Mouse (Mus musculus) A20 (cell line): ENCODE measurements around the gene Mpv17.

Experiments
- DNase-seq: peaks from one replicate; pipeline ENCODE4 v3.0.0-alpha.2; 2011; ENCODE audit warnings: low read depth, low spot score

Mpv17 gene

DNA sequence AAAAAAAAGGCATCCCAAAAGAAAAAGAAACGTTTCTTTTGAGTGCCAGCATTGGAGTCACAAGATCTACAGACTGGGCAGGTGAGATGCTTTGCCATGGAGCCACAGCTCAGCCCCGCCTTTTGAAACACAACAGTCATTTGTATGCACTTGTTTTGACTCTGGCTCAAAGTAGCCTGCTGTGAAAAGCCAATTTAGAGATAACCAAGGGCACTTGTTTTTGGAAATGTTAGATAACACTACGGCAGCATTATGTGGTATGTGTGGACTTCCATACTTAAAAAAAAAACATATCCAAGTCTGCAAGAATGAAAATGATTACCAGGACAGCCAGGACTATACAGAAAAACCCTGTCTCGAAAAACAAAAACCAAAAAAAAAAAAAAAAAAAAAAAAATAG, 29.6 kb upstream of the Mpv17 start:
- DNase-seq: no peak

DNA sequence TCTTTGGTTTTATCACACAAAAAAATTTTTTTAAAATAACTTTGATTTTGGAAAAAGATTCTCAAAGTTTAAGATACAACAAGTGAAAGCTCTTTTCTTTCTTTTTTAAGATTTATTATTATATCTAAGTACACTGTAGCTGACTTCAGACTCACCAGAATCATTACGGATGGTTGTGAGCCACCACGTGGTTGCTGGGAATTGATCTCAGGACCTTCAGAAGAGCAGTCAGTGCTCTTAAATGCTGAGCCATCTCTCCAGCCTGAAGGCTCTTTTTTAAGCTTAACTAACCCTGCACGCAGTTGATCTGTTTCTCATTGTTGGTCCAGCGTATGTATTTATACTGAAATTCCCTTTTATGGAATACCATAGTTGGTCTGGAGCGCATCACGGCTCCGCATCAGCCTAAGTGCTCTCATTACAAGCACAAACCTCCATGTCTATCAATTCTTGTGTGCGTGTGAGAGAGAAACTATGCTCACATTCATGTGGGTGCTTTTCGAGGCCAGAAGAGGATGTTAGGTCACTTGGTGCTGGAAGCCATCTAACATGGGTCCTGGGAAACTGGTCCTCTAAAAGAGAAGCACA, 27.2 kb upstream of the Mpv17 start:
- no peak for DNase-seq

DNA sequence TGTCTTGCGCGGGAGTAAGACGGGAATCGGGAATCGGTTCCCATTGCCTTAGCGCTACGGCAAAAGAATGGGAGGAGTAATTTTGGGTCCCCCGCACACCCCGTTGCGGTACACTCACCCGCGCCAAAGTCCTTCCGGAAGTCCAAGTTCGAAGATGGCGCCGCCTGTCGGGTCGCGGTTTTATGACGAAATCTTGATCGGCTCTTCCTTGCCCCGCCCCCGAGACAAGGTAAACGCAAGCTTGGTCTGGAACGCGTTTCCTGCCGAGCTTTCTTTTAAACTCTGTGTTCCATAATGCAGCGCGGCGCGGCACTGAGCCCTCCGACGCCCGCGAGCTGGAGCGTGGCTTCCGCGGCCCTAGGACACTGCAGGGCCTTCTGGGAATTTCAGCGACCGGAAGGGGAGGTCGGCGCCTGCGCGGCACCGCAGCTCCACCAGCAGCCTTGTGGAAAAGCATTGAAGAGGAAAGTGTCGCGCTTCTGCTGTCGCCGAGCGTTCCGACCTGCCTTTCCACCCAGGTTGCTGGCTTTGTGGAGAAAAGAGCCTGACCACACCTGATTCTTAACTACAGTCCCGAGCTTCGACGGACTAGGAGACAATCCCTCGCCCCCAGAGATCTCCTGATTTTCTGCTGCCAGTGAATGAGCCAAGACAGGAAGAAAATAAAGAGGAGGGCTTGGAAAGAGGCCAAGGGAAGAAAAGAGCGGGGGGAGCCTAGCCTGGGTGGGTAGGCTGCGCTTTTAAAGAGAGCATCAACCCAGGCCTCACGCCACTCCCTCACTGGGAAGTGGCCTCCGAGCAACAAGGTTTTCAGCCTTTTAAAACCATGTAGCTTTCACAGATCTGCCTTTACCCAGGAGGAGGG, 25.9 kb upstream of the Mpv17 start, which contains the start of the genes Gm29609 and Gtf3c2:
Gene Gm29609 (minus strand): TSS at position 146 of the 865 bp plus-strand sequence.
Gene Gtf3c2 (minus strand): TSS at position 379 of the 865 bp plus-strand sequence.
- peak; percentile 96 for DNase-seq

DNA sequence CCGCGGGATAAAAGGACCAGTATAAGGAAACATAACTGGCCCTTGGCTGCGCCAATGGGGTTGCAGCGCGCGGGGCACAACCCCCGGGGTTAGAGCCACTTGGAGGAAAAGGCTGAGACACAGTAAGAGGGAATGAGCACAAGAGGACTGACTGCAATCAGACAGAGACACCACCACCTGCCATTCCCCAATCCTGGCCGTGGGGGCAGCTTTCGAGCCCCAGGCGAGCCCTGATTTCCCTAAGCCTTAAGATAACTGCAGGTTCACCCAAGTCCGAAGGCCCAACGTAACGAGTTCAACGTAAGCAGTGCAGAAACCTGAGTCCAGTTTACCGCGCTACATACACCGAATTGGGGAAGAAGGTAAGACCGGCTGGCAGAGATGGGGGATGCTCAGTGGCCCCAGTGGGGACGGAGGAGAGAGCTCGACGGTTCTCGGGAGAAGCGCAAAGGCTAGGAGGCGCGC, 25.3 kb upstream of the Mpv17 start:
- DNase-seq: peak; percentile 70

DNA sequence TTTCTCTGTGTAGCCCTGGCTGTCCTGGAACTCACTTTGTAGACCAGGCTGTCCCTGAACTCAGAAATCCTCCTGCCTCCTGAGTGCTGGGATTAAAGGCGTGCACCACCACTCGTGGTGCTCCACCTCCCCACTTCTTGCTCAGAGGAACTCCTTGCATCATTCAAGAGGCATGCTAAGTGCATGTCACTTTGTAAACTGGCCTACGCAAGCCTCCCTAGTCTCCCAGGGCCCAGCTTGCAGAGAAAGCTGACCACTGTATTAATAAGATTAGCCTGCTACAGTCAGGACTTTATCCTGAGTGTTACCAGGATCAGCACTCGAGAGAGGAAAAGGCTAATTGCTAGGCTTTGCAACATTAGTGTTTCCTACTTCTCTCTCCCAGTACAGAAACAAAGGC, 14.6 kb upstream of the Mpv17 start:
- DNase-seq: no peak

DNA sequence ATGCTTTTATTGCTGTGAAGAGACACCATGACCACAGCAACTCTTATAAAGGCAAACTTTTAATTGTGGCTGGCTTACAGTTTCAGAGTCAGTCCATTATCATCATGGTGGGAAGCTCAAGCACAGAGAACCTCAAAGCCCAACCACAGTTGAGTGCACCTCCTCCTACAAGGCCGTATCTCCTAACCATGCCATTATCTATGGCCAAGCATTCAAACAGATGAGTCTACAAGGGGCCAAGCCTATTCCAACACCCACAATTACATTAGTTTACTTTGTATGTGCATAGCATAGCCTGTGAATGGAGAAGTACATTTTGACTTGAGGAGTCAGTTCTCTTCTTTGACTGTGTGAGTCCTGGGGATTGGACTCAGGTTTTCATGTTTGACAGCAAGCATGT, 10.8 kb upstream of the Mpv17 start:
- no peak for DNase-seq

DNA sequence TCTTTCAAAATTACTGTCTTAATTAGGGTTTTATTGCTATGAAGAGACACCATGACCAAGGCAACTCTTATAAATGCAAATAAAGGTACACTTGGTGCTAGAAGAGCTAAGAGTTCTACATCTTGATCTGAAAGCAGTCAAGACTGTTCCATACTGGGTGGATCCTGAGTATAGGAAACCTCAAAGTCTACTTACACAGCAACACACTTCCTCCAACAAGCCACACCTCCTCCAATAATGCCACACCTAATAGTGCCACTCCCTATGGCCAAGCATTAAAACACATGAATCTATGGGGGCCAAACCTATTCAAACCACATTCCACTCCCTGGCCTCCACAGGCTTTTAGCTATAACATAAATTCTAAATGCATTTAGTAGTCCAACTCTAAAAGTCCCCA, 8.4 kb upstream of the Mpv17 start:
- DNase-seq: no peak

DNA sequence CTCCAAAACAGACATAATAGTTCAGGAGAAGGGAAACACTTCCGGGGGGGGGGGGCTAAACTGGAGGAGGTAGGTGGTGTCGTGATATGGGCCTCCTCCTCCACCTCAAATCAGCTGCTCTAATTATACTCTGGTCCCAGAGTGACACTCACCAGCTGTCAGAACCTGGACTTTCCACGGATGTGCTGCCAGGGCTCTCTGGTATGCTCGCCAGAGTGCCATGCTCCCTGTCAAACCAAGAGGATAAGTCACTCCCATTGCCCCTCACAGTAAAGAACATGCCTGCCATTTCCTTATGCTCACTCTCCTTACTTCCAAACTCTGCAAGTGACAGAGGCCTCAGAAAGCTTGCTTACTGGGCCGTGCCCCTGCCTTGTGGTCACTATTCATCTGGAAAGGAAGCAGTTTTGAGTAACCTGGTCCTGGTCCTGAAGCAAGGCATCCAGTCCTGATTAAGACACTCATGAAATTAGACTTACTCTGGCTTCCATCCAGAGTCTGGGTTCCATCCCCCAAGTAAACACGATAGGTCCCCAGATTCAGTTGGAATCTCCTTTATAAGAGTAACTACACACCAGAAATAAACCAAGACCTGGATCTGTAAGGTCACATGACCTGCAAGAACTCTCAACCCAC, 417 bp downstream of the Mpv17 start:
- DNase-seq: no peak

DNA sequence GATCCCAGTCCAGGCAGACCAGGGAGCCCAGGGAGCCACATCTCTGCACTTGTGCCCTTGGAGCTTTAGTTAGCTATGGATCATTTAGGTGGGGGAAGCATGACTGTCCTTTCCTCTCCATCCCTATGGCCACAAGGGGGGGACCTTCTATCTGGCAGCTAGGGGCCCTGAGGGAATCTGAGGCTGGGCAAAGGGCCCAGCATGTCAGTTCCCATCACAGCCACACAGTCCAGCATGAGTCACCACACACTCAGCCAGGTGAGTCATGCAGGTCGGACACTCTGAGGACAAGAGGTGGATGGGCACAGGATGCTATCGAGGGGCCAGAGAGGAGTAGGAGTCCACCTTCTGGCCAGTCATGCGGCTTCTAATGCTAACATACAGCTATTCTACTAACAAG, 2.3 kb downstream of the Mpv17 start:
- DNase-seq: no peak

DNA sequence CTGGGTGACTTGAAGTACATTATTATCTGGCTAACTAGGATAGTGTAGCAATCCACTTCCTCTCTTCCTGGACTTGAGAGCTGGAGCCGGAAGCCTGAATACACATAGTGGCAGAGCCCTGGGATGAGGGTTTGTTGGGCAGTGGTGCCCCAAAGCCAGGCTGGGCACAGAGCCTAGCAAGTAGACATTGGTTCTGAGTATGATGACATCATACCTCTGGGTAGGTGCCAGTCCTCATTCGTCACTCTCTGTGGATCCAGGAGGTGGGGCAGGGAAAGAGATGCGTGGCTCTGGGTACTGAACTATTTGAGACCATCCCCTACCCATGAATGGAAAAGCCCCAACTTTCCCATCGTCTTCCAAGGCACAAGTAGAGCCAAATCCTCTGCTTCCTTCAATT, 4.3 kb downstream of the Mpv17 start:
- DNase-seq: no peak

DNA sequence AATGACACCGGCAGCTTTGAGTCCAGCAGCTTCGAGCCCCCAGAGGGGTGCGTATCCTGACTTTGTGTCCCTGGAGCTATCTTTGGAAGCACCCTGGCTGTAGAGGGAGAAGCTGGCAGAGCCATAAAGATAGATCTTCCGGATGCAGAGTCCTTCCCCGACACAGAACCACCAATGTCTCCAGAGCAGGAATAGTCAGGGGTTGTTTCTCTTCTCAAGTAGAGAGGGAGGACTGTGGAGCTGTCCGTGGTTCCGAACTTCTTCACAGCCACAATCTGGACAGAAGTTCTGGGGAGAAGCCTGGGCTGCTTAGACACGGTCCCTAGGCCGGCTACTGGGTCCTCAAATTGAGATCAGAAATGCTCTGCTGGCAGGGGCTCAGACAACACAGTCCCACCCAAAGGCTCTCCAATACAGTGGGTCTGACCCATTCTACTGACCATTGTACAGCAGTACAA, 15.1 kb downstream of the Mpv17 start:
- DNase-seq: no peak

DNA sequence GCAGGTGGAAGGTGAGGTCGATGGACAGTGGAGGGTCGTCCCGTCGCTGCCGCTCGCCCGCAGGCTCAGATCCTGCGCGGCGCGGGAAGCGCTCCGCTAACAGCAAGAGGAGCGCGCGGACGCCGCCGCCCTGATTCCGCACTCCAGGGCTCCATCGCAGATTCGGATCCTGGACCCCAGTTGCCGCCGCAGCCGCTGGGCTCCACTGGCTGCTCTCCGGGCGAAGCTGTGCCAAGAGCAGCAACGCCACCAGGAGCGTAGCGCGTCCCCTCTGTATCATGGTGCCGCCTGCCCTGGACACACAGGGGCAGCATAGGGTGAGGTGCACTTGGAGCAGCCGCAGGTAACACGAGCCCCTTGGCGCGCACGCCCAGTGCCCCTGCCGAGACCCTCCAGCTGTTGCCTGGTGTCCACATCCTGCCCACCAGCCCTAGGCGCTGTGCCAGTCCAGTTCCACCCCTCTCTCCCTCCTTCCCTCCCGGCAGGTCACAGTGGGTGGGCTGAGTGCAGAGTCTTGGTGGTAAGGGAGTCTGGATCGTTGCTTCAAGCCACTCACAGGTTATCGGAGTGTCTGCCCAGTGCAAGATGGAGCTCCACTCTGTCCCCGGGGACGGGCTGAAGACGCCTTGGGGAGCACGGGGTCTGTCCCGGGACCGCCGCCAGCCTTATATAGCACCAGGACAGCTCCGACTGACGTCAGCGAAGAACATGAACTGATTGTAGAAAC, 15.6 kb downstream of the Mpv17 start, which contains the start of gene Ucn:
Gene Ucn (minus strand): TSS at position 589 of the 727 bp plus-strand sequence.
- no peak for DNase-seq

DNA sequence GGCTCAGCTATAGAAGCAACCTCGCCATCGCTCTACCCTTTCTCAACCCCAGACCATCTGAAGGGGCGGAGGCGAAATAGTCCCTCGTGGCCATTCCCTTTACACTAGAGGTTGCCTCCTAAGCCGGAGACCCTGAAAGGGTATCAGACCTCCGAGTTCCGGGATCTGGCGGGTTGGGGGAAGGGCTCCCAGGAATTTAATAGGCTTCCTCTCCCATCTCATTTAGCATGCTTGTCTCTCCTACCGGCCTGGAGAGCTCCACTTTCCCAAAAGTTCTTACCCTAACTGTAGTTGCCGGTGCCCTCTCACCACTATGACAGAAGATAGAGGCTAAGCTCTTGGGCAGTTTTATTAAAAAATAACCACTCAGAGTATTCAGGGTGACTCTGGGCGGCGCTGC, 16.4 kb downstream of the Mpv17 start:
- DNase-seq: no peak

DNA sequence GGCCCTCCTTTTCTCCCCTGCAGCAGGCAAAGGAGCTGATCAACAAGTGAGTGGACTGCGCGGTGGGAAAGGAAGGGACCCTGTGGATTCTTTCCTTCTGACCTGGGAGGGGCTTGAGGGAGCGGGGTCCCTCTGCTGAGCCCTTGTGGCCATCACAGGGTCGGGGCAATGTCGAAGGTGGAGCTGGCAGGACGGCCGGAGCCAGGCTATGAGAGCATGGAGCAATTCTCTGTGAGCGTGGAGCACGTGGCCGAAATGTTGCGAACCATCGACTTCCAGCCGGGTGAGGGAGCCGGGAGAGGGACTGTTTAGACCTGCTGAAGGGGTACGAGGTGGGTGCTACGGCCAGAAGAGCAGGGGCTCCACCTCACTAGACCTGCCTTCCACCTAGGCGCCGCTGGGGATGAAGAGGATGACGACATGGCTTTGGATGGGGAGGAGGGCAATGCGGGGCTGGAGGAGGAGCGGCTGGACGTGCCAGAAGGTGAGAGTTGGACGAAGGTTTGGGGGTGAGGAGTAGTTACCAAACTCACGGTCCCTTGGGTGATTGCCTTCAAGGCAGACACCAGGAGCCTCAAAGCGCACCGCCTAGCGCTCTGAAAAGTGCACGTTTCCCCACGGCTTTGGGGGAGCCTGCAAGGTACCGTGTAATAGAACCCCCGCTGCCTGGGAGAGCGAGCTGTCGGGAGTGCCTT, 17.2 kb downstream of the Mpv17 start:
- no peak for DNase-seq

DNA sequence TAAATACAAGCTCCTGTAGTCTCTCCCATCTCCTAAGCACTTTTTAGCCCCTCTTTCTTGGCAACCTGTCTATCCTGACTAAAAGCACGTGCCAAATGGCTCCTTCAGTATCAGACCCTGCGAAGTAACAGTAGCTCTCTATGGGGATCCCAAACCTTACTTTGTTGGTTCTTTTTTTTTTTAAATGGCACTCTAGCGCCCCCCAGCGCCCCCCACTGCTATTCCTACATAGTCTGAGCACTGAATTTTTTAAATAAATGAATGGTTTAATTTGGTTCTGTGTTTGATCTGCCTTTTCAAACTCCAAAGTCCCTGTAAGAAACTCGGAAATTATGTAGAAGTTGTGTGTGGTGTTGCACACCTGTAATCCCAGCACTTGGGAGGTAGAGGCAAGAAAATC, 28.0 kb downstream of the Mpv17 start:
- DNase-seq: peak; percentile 45

DNA sequence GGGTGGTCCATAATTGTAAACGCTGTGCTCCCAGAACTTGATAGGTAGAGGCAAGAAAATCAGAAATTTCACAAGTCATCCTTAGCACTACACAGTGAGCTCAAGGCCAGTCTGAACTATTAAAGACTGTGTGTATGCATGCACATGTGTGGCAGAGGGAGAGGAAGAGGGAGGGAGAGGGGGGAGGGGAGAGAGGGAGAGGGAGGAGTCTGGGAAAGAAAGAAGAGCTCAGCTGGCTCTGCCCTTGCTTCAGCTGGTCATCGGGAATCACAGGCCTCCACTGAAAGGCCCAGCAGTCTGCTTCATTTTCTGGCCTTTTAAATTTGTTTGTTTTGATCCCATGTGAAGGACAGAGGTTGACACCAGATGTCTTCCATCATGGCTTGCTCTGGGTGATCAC, 30.6 kb downstream of the Mpv17 start:
- no peak for DNase-seq

DNA sequence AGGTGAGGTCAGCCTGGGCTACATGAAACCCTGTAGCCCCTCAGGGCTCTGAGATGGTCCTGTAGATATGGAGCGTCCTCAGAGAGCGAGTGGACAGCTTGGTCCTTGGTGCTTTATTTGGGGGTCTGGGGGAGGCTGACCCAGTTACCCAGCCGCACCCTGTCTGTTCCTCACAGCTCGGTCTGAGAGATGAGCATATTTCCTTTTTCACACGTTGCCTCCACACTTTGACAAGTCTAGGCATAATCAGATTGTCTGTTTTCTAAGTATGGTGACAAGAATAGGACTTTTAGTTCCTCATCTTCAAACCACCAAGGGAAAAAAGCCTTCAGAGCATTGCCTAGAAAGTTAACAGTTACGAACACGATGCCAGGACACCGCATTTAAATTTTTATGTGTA, 32.9 kb downstream of the Mpv17 start:
- DNase-seq: peak; percentile 24

DNA sequence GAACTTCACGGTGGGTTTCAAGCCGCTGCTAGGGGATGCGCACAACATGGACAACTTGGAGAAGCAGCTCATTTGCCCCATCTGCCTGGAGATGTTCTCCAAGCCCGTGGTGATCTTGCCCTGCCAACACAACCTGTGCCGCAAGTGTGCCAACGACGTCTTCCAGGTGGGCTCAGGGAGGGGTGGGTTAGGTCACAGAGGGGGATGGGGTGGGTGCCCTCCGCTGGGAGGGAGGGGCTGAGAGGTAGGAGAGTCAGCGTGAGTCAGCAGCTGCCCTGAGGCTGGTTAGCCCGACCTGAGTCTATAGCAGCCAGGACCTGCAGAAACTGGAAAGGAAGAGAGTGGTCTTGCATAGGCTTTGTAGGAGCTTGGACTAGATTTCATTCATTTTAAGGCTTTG, 37.1 kb downstream of the Mpv17 start:
- no peak for DNase-seq

DNA sequence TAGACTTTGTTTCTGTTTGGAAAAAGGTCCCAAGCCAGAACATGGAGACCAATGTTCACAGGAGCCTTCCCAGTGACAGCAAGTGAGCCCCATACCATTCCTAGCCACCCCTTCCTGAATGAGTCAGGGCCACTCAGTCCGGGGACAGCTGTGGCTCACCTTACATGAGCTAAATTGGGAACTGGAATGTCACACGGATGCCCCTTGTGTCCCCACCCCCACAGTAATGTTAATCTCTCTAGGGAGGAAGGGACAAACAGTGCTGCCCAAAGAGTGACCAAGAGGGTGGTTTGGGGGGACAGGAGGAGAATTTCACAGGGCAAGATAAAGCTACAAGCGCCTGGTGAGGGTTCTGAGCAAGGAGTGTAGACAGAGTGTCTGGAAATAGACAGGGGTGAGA, 37.7 kb downstream of the Mpv17 start, which contains the start of gene Trim54:
Gene Trim54 (plus strand): TSS at position 359 of the 400 bp plus-strand sequence.
- DNase-seq: no peak

DNA sequence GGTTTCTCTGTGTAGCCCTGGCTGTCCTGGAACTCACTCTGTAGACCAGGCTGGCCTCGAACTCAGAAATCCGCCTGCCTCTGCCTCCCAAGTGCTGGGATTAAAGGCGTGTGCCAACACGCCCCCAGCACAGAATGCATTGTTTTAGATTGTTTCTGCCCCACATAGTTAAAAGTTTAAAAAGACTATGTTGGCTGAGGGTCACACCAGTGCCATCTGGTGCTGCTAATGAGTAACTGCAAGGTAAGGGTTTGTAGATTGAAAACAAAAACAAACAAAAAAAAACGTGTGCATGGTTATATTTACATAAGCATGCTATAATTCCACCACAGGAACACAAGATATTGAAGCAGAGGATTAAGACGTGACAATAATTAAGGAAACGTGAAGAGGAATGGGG, 43.3 kb downstream of the Mpv17 start:
- DNase-seq: peak; percentile 41

DNA sequence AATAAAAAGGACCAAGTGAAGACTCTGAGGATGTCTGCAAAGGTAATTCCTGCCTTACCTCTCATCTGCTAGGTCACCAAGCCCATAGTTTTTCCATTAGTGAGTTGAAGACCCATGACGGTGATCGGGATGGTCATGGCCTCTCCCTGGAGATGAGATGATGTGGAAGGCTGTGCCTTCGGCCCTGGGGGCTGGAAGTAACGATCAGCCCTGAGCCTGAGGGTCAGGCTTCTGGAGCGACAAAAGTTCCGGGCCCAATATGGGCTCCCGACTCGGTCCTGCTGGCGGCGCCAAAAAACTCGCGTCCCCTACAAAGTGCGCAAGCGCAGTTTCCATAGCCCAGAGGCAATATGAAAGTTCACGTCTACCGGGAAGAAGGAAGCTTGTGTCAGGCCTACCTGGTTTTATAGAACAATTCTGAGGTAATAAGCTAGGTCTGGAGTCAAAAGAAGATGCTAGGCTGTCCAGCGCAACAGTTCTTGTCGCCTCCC, 46.0 kb downstream of the Mpv17 start, which contains the start of gene Slc30a3:
Gene Slc30a3 (minus strand): TSS at position 238 of the 491 bp plus-strand sequence.
- DNase-seq: no peak
